Mouse (Mus musculus) kidney, adult 11 months (tissue): Measurements from ENCODE around the gene Slc39a9.

Experiments
- DNase-seq: peaks from one replicate; pipeline ENCODE4 v3.0.0; 2022

Slc39a9 gene

GRCm38 (mm10) chr12:80654659-80655025, 11.0 kb downstream of the Slc39a9 start:
- peak; percentile 10 for DNase-seq

GRCm38 (mm10) chr12:80658661-80659060, 15.0 kb downstream of the Slc39a9 start:
- no peak for DNase-seq

GRCm38 (mm10) chr12:80662322-80662721, 18.6 kb downstream of the Slc39a9 start:
- no peak for DNase-seq

- DNase-seq, result no peak
Measured at GRCm38 (mm10) chr12:80663935-80664334, 20.3 kb downstream of the Slc39a9 start.

GRCm38 (mm10) chr12:80668391-80668790, 24.7 kb downstream of the Slc39a9 start:
- DNase-seq, result no peak

DNA sequence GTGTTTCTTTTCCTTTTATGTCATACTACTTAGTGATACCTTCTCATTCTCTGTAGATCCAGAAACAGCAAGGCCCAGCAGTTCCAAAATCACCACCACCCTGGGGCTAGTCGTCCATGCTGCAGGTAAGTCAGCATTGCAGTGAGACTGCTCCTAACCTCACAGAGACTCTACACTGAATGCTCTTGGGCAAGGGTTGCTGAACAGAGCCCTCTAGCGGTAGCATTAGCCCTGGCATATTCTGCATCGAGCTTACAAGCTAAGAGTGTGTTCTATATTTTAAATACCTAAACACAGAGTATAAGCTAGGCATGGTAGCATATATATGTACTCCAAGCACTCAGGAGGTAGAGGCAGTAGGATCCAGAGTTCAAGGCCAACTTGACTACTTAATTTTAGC, 29.5 kb downstream of the Slc39a9 start:
- DNase-seq, result peak; percentile 39

DNA sequence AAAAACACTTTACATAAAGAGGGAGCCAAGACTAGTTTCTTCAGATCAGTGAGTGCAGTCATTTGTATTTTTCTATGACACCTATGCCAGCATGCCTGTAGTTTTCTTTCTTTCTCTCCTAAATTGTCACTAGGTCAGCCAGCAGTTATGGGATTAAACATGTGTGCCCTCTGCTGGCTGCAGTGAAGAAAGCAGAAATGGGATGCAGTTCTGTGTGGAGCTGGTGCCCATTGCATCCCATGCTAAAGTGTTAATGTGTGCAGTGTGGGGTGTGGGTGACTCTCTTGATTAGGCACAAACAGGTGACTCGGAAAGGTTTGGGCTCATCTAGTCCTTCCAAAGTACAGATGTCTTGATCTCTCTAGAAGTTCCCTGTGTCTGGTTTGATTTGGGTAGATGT, 37.7 kb downstream of the Slc39a9 start:
- peak; percentile 15 for DNase-seq

- no peak for DNase-seq
Measured at GRCm38 (mm10) chr12:80683554-80683953, 39.9 kb downstream of the Slc39a9 start.

DNA sequence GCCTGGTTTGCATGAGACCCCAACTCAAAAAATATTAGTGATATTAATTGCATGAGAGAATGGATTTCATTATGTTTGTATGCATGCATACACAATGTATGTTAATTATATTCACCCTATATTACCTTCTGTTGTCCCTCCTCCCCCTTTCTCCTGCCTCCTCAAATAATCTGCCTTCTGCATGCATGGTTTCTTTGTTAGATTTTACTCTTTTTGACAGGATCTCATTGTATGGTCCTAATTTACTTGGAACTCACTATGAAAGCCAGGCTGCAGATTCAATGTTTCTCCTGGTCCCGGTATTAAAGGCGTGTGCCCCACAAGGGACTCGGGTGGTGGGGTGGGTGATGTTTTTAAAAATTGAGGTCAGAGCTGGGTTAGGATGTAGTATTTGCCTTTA, 40.6 kb downstream of the Slc39a9 start:
- no peak for DNase-seq

- peak; percentile 31 for DNase-seq
Measured at GRCm38 (mm10) chr12:80687788-80688211, 44.1 kb downstream of the Slc39a9 start.

DNA sequence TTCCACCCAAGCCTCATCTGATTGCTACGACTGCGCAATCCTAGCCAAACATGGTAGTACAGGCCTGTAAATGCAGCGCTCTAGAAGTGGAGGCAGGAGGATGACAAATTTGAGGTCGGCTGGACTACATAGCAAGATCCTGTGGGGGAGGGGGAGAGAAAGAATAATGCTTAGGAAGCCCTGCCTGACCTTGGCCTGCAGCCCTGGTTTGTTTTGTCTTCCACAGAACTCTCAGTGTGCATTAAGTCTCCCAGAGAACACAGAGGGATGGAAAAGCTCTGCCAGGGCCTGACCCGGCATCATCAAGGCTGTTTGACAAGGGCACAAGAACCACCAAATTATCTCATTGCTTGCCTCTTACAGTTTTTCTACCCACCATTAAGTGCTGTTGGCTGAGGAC, 46.0 kb downstream of the Slc39a9 start:
- no peak for DNase-seq

DNA sequence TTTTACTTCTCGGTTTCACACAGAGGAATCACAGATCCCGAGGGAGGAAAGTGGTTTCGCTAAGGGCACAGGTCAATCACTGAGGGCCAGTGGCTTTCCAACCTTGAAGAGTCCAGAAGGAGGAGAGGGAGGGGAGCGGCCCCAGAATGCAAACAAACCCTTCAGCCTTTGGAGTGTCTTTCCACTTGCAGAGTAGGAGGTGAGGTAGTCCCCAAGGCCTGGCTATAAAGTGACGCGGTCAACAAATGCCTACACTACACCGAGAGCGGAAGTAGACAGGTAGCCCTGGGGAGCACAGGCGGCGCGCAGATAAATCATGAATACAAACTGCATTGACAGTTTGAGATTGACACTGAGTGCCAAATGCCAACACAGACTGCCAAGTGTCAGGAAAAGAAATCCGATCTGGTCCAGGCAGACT, 48.0 kb downstream of the Slc39a9 start:
- peak; percentile 35 for DNase-seq

GRCm38 (mm10) chr12:80692269-80692972, 48.7 kb downstream of the Slc39a9 start, which contains the start of gene Plekhd1:
Gene Plekhd1, plus strand, starts transcription at chr12:80692591.
- peak; percentile 85 for DNase-seq

DNA sequence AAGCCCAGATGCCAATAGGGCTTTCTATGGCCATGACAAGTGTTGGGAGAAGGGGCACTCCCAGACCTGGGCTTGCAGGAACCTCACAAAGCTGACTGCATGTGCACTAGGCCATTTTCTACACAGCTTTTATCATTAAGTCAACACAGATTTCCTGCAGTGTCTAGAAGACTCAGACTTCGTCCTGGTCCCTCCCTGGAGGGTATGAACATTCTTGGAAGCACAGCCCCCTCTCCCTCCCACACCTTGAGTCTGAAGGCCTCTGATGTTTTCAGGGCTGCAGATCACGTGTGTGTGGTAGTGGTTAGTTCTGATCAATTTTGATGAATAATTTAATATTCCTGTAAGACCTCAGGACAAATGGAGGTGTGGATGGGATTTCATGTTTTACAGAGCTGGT, 50.0 kb downstream of the Slc39a9 start:
- DNase-seq, result no peak

DNA sequence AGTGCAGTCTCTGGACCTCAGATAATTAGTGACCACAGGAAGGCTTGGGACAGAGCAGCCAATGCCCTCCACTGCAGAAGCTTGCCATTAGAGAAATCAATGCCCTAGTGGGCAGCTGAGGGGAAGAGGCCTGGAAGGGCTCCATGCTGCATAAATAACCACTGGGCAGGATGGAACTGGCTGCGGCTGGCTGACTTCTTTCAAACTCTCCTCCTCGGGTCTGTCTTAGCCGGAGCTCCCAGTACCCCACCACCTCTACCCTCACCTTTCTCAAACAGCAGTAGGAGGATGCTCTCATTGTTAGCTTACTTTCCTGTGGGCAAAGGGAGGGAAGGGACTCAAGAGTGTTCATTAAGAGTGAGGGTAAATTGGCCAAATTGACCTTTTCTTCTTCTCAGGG, 51.3 kb downstream of the Slc39a9 start:
- DNase-seq, result peak; percentile 27

- DNase-seq, result no peak
Measured at GRCm38 (mm10) chr12:80698526-80699143, 55.0 kb downstream of the Slc39a9 start.

DNA sequence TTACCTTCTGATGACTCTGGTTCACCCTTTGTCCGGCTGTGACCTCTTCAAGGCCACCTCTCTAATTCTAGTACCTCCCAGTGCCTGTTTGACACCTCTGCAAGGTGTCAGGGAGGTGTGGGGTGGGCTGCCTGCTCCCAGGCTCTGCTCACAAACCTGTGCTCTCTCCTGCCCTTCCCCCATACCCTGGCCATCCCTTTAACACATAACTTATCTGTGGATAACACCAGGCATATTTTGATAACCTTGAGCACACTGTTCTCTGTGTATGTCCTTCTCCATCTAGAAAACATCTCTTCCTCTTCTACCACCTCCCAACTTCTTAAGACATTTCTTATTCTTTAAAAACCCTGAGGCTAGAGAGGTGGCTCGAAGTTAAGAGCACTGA, 55.5 kb downstream of the Slc39a9 start:
- DNase-seq, result no peak

DNA sequence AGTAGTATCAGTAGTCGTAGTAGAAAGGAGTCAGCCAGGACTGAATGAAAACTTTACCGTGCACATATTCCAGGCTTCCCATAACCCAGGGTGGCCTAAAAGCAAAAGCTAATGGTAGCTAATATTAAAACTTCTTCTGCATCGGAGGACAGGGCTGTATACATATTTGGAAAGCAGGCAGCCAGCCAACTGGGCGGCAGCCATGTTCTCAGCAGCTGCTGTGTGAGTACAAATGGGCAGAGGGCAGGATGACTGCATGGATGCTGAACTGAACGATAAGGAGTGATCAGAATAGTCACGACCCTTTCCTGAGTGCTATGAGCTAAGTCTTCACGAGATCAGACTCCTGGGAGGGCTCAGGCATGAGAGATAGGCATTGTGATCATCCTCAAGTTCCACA, 57.6 kb downstream of the Slc39a9 start:
- DNase-seq, result no peak

DNA sequence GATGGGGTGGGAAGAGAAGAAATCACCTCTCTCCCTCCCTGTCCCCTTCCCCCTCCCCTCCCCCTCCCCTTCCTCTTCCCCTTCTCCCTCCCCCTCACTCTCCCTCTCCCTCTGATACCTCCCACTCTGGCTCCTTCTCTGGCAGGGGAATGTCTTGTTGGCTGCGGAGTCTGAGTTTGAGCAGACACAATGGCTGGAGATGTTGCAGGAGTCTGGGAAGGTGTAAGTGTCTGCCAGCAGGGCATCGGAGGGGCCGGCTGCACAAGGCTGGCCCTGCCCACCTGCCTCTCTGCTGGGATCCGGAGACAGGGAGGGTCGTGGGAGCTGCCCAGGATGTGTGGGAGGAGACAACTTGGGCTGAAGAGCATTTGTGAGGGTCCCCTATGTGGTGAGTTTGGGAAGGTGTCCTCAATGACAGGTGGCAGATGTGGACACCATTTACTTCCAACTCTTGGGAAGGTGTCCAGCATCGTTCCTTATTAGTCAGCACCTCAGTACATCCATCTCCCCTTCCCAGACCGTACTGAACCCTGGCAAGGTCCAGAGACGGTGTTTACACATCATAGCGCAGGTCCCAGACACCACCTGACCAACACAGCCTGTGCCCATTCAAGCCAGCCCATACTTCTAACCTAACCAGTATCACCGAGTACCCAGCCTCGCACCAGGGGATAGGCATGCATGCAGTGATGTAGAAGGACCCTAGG, 62.7 kb downstream of the Slc39a9 start:
- DNase-seq, result no peak

- DNase-seq, result no peak
Measured at GRCm38 (mm10) chr12:80706915-80707604, 63.4 kb downstream of the Slc39a9 start.

GRCm38 (mm10) chr12:80715915-80716314, 72.2 kb downstream of the Slc39a9 start:
- no peak for DNase-seq

- DNase-seq, result no peak
Measured at GRCm38 (mm10) chr12:80719141-80719540, 75.5 kb downstream of the Slc39a9 start.

- no peak for DNase-seq
Measured at GRCm38 (mm10) chr12:80720507-80720906, 76.8 kb downstream of the Slc39a9 start.
